Mouse (Mus musculus): ENCODE data around the gene Ctrc. TPM values are rescaled to one million over a fixed set of nuclear protein-coding genes. Genes with fewer than 3 reads are reported as not detected.

The Ctrc gene
- polyA plus RNA-seq (2015; fragmentation: Nextera tagmentation; extraction: Ambion mirVana), result not detected in 2 replicates

DNA sequence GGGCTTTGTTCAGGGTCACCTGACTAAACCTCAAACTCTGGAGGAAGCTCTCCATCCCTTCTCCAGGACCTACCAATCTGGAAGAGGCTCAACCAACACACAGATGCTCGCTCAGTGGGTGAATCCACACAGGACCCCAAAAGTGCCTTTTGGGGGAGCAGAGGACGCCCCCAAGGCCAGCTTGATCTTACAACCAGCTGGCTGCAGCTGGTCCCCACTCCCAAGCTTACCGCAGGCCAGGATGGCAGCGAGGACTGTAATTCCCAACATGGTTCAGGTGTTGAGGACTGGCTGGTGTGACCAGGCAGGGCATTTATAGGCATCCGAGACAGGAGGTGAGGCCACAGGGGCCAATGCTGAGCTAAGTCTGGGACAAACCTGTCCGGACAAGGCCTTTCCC is at the start of gene Ctrc:
Gene Ctrc, minus strand, starts transcription at position 361 of the 400 bp plus-strand sequence.
- no peak within 1 kb of the TSS for H3K27ac ChIP-seq
- no peak within 1 kb of the TSS for H3K4me3 ChIP-seq
- no peaks in the 10 kb centered on the region for H3K9me3 ChIP-seq (replicated peaks)
- no peak within 1 kb of the TSS for H3K9ac ChIP-seq
- no peak within 1 kb of the TSS for H3K4me2 ChIP-seq
- WGBS, result 81% methylated on average over 6 of the region's 6 CpGs
- no peaks in the 10 kb centered on the region for H3K36me3 ChIP-seq
- no peaks in the 10 kb centered on the region for H3K27me3 ChIP-seq
- ATAC-seq (replicated peaks; ENCODE audit: insufficient number of reproducible peaks, insufficient read depth, low FRiP score, low read depth), result no peak
- no peaks in the 10 kb centered on the region for H3K4me1 ChIP-seq (replicated peaks)

GRCm38 (mm10) chr4:141895772-141896171 is 49.6 kb upstream of the Ctrc start:
- Histone ChIP-seq H3K4me3 (no peak overlapping the region), H3K9ac (no peak overlapping the region), H3K36me3 (no peaks in the 10 kb centered on the region), H3K4me1 (replicated peaks) (peaks cover 38% of the 10 kb centered on the region), H3K4me2 (peak overlapping the region; percentile 25; the same call in 1 of the 2 replicates), H3K9me3 (replicated peaks) (no peaks in the 10 kb centered on the region), H3K27me3 (no peaks in the 10 kb centered on the region), H3K27ac (no peak overlapping the region)
- WGBS, result 41% methylated on average over 12 of the region's 12 CpGs
- no peak for ATAC-seq (replicated peaks; ENCODE audit: insufficient number of reproducible peaks, insufficient read depth, low FRiP score, low read depth)

DNA sequence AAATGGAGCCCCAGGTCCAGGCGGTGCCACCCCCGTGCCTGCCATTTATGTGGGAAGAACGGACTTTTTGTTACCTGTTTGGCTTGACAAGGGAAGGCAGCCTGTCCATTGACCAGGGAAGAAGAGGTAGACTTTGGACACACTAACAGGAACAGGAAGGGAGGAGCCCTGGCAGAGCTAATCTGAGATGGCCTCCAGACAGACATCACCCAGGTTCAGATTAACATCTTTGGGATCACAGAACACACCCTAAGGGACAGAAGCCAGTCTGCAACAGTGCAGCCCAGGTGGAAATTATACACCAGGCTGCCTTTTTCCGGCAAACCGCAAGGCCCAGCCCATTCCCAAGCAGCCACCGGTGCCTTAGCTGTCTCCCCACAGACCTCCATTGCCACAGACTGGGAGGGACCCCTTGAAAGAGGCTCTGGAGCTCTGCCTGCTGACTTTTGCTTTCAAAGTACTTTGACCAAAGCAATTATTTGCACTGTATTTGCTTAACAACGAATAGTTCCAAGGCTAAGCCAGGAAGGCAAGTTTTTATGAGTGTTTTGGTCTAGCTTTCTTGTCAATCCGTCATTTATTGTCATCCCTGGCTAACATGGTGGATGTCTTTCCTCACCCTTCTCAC is 47.1 kb upstream of the Ctrc start:
- Histone ChIP-seq H3K36me3 (no peaks in the 10 kb centered on the region), H3K4me3 (no peak overlapping the region), H3K27me3 (no peaks in the 10 kb centered on the region), H3K4me1 (replicated peaks) (peaks cover 15% of the 10 kb centered on the region), H3K27ac (no peak overlapping the region), H3K9ac (no peak overlapping the region), H3K4me2 (no peak overlapping the region), H3K9me3 (replicated peaks) (no peaks in the 10 kb centered on the region)
- ATAC-seq (replicated peaks; ENCODE audit: insufficient number of reproducible peaks, insufficient read depth, low FRiP score, low read depth), result no peak
- 85% methylated on average over 8 of the region's 8 CpGs for WGBS

DNA sequence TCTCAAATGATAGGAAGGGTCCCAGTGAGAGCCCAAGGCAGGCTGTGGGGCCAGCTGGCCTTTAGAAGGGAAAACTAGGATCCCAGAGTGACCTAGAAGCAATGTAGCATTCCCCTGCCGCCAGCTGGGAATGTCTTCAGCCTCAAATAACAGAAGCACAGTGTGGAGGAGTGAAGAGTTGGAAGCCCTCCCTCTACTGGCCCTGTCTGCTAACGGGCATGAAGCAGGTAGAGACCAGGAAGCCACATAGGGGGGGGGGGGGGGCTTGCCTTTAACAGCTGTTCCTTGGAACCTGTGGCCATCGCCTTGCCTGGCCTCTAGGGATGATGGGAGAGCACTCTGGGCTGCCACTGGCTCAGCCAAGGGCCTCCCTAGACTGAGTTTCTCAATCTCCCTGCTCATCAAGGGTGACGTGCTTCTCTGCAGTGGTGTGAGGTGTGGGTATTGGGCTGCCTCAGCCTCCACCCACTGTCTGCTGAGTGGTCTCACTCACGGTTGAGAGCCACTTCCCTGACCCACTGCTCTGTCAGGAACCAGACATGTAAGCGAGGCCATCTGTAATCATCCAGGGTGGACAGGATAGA is 40.3 kb upstream of the Ctrc start:
- ATAC-seq (replicated peaks; ENCODE audit: insufficient number of reproducible peaks, insufficient read depth, low FRiP score, low read depth), result no peak
- 37% methylated on average over 6 of the region's 6 CpGs for WGBS

GRCm38 (mm10) chr4:141885451-141885850 is 39.3 kb upstream of the Ctrc start:
- 44% methylated on average over 9 of the region's 9 CpGs for WGBS
- no peak for ATAC-seq (replicated peaks; ENCODE audit: insufficient number of reproducible peaks, insufficient read depth, low FRiP score, low read depth)
- Histone ChIP-seq H3K27me3 (no peaks in the 10 kb centered on the region), H3K27ac (no peak overlapping the region), H3K4me2 (no peak overlapping the region), H3K4me1 (replicated peaks) (peaks cover 38% of the 10 kb centered on the region), H3K4me3 (no peak overlapping the region), H3K36me3 (no peaks in the 10 kb centered on the region), H3K9me3 (replicated peaks) (no peaks in the 10 kb centered on the region), H3K9ac (no peak overlapping the region)

More for the DNA sequence above, 40.3 kb upstream of the Ctrc start:
- H3K4me2 ChIP-seq, result no peak overlapping the region
- H3K27ac ChIP-seq, result no peak overlapping the region
- H3K9ac ChIP-seq, result no peak overlapping the region
- H3K9me3 ChIP-seq (replicated peaks), result no peaks in the 10 kb centered on the region
- no peaks in the 10 kb centered on the region for H3K36me3 ChIP-seq
- H3K4me1 ChIP-seq (replicated peaks), result peaks cover 36% of the 10 kb centered on the region
- no peak overlapping the region for H3K4me3 ChIP-seq
- no peaks in the 10 kb centered on the region for H3K27me3 ChIP-seq

DNA sequence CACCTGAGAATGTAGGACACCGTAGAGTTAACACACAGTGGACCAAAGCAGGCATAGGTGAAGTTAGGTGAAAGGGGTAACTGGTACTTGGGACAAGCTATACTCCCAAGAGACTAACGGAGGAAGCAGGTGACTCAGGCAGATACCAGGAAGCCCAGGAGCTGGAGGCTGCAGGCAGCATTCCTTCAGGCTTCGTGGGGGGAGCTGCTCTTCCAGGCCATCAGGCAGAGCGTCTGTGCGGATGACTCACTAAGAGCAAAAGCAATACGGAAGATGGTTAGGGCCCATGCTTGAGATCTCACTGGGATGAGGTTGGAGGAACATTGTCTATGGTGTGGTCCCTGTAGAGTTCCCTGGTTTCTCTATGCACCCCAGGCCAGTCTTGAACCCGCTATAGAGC is 36.7 kb upstream of the Ctrc start:
- Histone ChIP-seq H3K4me3 (no peak overlapping the region), H3K4me2 (0 out of 2 replicates have a peak overlapping the region, but pooled peaks have one; percentile 1), H3K27me3 (no peaks in the 10 kb centered on the region), H3K9me3 (replicated peaks) (no peaks in the 10 kb centered on the region), H3K27ac (peak overlapping the region; percentile 29), H3K36me3 (no peaks in the 10 kb centered on the region), H3K9ac (no peak overlapping the region), H3K4me1 (replicated peaks) (peaks cover 50% of the 10 kb centered on the region)
- 0 out of 2 replicates have a peak, but pooled peaks have one; percentile 25 for ATAC-seq (replicated peaks; ENCODE audit: insufficient number of reproducible peaks, insufficient read depth, low FRiP score, low read depth)
- WGBS, result 43% methylated on average over 7 of the region's 7 CpGs

- peaks cover 49% of the 10 kb centered on the region for H3K4me1 ChIP-seq (replicated peaks)
Observed at GRCm38 (mm10) chr4:141881950-141882349, 35.8 kb upstream of the Ctrc start.

DNA sequence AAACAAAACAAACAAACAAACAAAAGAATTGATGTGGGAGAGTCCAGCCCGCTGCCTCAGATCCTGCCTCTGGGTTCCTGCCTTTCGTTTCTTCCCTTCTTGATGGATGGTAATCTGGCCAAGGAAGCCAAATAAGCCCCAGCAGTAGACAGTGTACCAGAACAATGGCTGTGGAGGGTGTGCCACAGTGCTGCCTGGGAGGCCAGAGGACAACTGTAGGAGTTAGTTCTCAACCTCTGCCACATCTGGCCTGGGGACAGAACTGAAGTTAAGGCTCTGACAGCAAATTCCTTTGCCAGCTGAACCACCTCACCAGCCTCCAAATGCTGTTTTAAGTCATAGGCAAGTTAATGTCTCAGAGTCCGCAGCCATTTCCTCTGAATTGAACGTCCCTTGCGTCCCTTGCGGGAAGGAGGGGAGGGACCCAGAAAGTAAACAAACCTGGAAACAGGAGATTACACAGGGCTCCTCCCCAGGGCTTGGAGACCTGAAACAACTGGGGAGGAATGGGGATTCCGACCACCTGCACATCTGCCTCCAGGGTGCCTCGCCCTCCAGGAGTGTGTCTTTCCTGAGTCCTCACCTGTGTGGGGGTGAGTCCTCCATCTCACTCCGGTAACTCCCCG is 35.2 kb upstream of the Ctrc start:
- no peak overlapping the region for H3K4me2 ChIP-seq
- H3K4me1 ChIP-seq (replicated peaks), result peaks cover 44% of the 10 kb centered on the region
- no peak overlapping the region for H3K9ac ChIP-seq
- ATAC-seq (replicated peaks; ENCODE audit: insufficient number of reproducible peaks, insufficient read depth, low FRiP score, low read depth), result no peak
- H3K9me3 ChIP-seq (replicated peaks), result no peaks in the 10 kb centered on the region
- 63% methylated on average over 10 of the region's 10 CpGs for WGBS
- H3K4me3 ChIP-seq, result no peak overlapping the region
- H3K27ac ChIP-seq, result 0 out of 2 replicates have a peak overlapping the region, but pooled peaks have one; percentile 29
- no peaks in the 10 kb centered on the region for H3K27me3 ChIP-seq
- no peaks in the 10 kb centered on the region for H3K36me3 ChIP-seq

More at GRCm38 (mm10) chr4:141881950-141882349, 35.8 kb upstream of the Ctrc start:
- Histone ChIP-seq H3K9ac (no peak overlapping the region), H3K4me3 (no peak overlapping the region), H3K36me3 (no peaks in the 10 kb centered on the region), H3K4me2 (0 out of 2 replicates have a peak overlapping the region, but pooled peaks have one; percentile 1), H3K27ac (peak overlapping the region; percentile 29), H3K9me3 (replicated peaks) (no peaks in the 10 kb centered on the region), H3K27me3 (no peaks in the 10 kb centered on the region)
- WGBS, result 19% methylated on average over 5 of the region's 5 CpGs
- peak; percentile 53 for ATAC-seq (replicated peaks; ENCODE audit: insufficient number of reproducible peaks, insufficient read depth, low FRiP score, low read depth)

GRCm38 (mm10) chr4:141879875-141880274 is 33.7 kb upstream of the Ctrc start:
- no peaks in the 10 kb centered on the region for H3K36me3 ChIP-seq
- no peaks in the 10 kb centered on the region for H3K27me3 ChIP-seq
- no peaks in the 10 kb centered on the region for H3K9me3 ChIP-seq (replicated peaks)
- H3K27ac ChIP-seq, result no peak overlapping the region
- peaks cover 42% of the 10 kb centered on the region for H3K4me1 ChIP-seq (replicated peaks)
- no peak overlapping the region for H3K9ac ChIP-seq
- 58% methylated on average over 9 of the region's 9 CpGs for WGBS
- no peak overlapping the region for H3K4me2 ChIP-seq
- no peak for ATAC-seq (replicated peaks; ENCODE audit: insufficient number of reproducible peaks, insufficient read depth, low FRiP score, low read depth)
- no peak overlapping the region for H3K4me3 ChIP-seq

- Histone ChIP-seq H3K36me3 (no peaks in the 10 kb centered on the region), H3K4me1 (replicated peaks) (peaks cover 43% of the 10 kb centered on the region), H3K4me2 (no peak overlapping the region), H3K9ac (no peak overlapping the region), H3K4me3 (no peak overlapping the region), H3K27me3 (no peaks in the 10 kb centered on the region), H3K9me3 (replicated peaks) (no peaks in the 10 kb centered on the region), H3K27ac (0 out of 2 replicates have a peak overlapping the region, but pooled peaks have one; percentile 4)
- WGBS, result 28% methylated on average over 4 of the region's 4 CpGs
- no peak for ATAC-seq (replicated peaks; ENCODE audit: insufficient number of reproducible peaks, insufficient read depth, low FRiP score, low read depth)
Observed at GRCm38 (mm10) chr4:141879074-141879473, 32.9 kb upstream of the Ctrc start.

- Histone ChIP-seq H3K4me3 (no peak overlapping the region), H3K9ac (no peak overlapping the region), H3K27me3 (no peaks in the 10 kb centered on the region), H3K4me2 (no peak overlapping the region), H3K27ac (0 out of 2 replicates have a peak overlapping the region, but pooled peaks have one; percentile 4), H3K36me3 (no peaks in the 10 kb centered on the region), H3K9me3 (replicated peaks) (no peaks in the 10 kb centered on the region), H3K4me1 (replicated peaks) (peaks cover 46% of the 10 kb centered on the region)
- 47% methylated on average over 7 of the region's 7 CpGs for WGBS
- no peak for ATAC-seq (replicated peaks; ENCODE audit: insufficient number of reproducible peaks, insufficient read depth, low FRiP score, low read depth)
Observed at GRCm38 (mm10) chr4:141878621-141879020, 32.5 kb upstream of the Ctrc start.
